Mouse (Mus musculus) intestine, embryonic 14.5 days (tissue): ENCODE data around the gene Gm42372. TPM values are rescaled to one million over a fixed set of nuclear protein-coding genes. Genes with fewer than 3 reads are reported as not detected.
A peak's percentile ranks its signal among the peaks of the same experiment; 100 is the strongest.

Experiments used
- ATAC-seq: fragments of 200-750 bp; cut with Nextera tagmentation; replicated peaks from 2 replicates; pipeline ENCODE4 v1.8.0; 2017; ENCODE audit warnings: low read depth, moderate number of reproducible peaks, moderate TSS enrichment, moderate library complexity; ENCODE audit not compliant: low FRiP score, low TSS enrichment
- DNase-seq: peaks from one replicate; pipeline ENCODE4 v3.0.0-alpha.2; 2018; ENCODE audit warnings: low spot score
- H3K27ac ChIP-seq: fragments of 300-500 bp; sonication (generic); 2 replicates; pipeline ENCODE4 v1.5.1; 2014; ENCODE audit warnings: low read depth, mild to moderate bottlenecking, control low read depth
- H3K27me3 ChIP-seq: fragments of 300-500 bp; sonication (generic); replicated peaks from 2 replicates; pipeline ENCODE4 v1.6.1; 2014; ENCODE audit warnings: low read length, control low read depth; ENCODE audit not compliant: control insufficient read depth, insufficient read depth
- H3K36me3 ChIP-seq: fragments of 300-500 bp; sonication (generic); 2 replicates; pipeline ENCODE4 v1.6.1; 2014; ENCODE audit warnings: low read length, control low read depth; ENCODE audit not compliant: control insufficient read depth, insufficient read depth
- H3K4me1 ChIP-seq: fragments of 300-500 bp; sonication (generic); replicated peaks from 2 replicates; pipeline ENCODE4 v1.6.1; 2014; ENCODE audit warnings: low read length, control low read depth, mixed read lengths; ENCODE audit not compliant: control insufficient read depth, insufficient read depth
- H3K4me2 ChIP-seq: fragments of 300-500 bp; sonication (generic); 2 replicates; pipeline ENCODE4 v1.6.1; 2014; ENCODE audit warnings: low read length
- H3K4me3 ChIP-seq: fragments of 300-500 bp; sonication (generic); 2 replicates; pipeline ENCODE4 v1.5.1; 2014; ENCODE audit warnings: low read depth, low read length, control low read depth, mixed read lengths
- H3K9ac ChIP-seq: fragments of 300-500 bp; sonication (generic); 2 replicates; pipeline ENCODE4 v1.6.1; 2014; ENCODE audit warnings: mild to moderate bottlenecking, low read length
- H3K9me3 ChIP-seq: fragments of 300-500 bp; sonication (generic); 2 replicates; pipeline ENCODE4 v1.6.1; 2016; ENCODE audit warnings: low read length, control low read depth; ENCODE audit not compliant: control insufficient read depth
- WGBS: fragments of 180-500 bp; shearing (Covaris S2); extraction: QIAGEN DNeasy Blood & Tissue Kit; methylation state at CpG from one replicate; pipeline ENCODE4 v1.1.7; 2014; 5-methylcytosine and 5-hydroxymethylcytosine counted together
- polyA plus RNA-seq: library from polyadenylated mRNA; unstranded; fragments of >200 nt; fragmentation: Nextera tagmentation; extraction: Ambion mirVana; gene quantifications from 2 replicates; pipeline ENCODE4 v1.2.1, GENCODE M21; 2014

The Gm42372 gene
- polyA plus RNA-seq, 1 experiment from 2014 or later = 0.51 TPM

GRCm38 (mm10) chr7:16993651-16994399, 10.9 kb downstream of the Gm42372 start:
- H3K9ac ChIP-seq = peak overlapping the region; percentile 85
- H3K27me3 ChIP-seq = no peaks in the 10 kb centered on the region
- peak; percentile 86 for DNase-seq
- whole genome bisulfite sequencing = under 1% methylated on average over 27 of the region's 27 CpGs
- H3K27ac ChIP-seq = peak overlapping the region; percentile 94
- H3K9me3 ChIP-seq = no peaks in the 10 kb centered on the region
- H3K4me2 ChIP-seq = peak overlapping the region; percentile 91
- peak overlapping the region; percentile 93 for H3K4me3 ChIP-seq
- peak; percentile 92 for ATAC-seq
- H3K4me1 ChIP-seq = peaks cover 56% of the 10 kb centered on the region
- H3K36me3 ChIP-seq = peaks cover 27% of the 10 kb centered on the region

DNA sequence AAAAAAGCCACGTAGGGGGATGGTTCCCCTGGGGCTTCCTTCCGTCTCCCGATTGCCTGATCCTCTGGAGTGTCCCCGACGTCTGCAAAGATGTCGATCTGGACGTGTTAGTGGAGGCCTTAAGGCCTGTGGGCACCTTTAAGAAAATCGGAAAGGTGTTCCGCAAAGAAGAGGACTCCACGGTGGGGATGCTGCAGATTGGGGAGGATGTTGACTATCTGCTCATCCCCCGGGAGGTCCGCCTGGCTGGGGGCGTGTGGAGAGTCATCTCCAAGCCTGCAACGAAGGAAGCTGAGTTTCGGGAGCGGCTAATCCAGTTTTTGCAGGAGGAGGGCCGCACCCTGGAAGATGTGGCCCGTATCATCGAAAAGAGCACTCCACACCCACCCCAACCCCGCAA, 11.5 kb downstream of the Gm42372 start:
- H3K27me3 ChIP-seq = no peaks in the 10 kb centered on the region
- peak overlapping the region; percentile 93 for H3K4me3 ChIP-seq
- H3K9me3 ChIP-seq = no peaks in the 10 kb centered on the region
- WGBS = 3% methylated on average over 20 of the region's 20 CpGs
- peaks cover 56% of the 10 kb centered on the region for H3K4me1 ChIP-seq
- peaks cover 32% of the 10 kb centered on the region for H3K36me3 ChIP-seq
- ATAC-seq (no peak), DNase-seq (peak; percentile 73)
- peak overlapping the region; percentile 94 for H3K27ac ChIP-seq
- peak overlapping the region; percentile 85 for H3K9ac ChIP-seq
- peak overlapping the region; percentile 91 for H3K4me2 ChIP-seq

DNA sequence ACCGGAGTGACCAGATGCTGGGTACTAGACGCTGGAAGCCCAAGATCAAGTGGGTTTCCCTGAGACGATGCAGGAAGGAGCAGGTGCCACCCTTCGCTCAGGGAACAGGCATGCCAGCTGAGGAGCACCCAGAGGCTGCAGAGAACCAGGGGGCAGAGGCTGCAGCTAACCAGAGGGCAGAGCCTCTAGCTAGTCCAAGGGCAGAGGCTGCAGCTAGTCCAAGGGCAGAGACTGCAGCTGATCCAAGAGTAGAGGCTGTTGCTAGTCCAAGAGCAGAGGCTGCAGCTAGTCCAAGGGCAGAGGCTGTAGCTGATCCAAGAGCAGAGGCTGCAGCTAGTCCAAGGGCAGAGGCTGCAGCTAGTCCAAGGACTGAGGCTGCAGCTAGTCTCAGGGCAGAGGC, 12.5 kb downstream of the Gm42372 start:
- ATAC-seq (no peak), DNase-seq (no peak)
- Histone ChIP-seq H3K4me1 (peaks cover 48% of the 10 kb centered on the region), H3K27me3 (no peaks in the 10 kb centered on the region), H3K4me3 (peak overlapping the region; percentile 93), H3K27ac (no peak overlapping the region), H3K4me2 (peak overlapping the region; percentile 91), H3K9me3 (no peaks in the 10 kb centered on the region), H3K36me3 (peaks cover 40% of the 10 kb centered on the region), H3K9ac (peak overlapping the region; percentile 85; the same call in 1 of the 2 replicates)
- 81% methylated on average over 4 of the region's 4 CpGs for WGBS

DNA sequence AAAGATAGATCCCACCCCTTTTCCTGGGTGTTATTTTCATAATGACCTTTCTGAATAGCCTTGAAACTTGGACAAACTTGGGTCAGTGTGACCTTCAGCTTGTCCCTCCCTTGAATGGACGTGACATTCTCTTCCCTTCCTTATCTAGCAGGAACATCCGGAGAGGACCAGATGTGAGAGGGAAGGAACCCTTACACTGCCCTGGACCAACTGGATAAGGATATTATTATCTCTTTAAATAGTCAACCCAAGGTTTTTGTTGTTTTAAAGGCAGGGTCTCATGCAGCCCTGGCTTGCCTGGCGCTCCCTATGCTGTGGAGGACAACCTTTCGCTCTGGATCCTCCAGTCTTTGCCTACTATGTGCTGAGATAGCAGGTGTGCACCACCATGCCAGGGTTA, 16.3 kb downstream of the Gm42372 start:
- Histone ChIP-seq H3K4me2 (no peak overlapping the region), H3K4me1 (peaks cover 26% of the 10 kb centered on the region), H3K27ac (no peak overlapping the region), H3K9me3 (no peaks in the 10 kb centered on the region), H3K9ac (no peak overlapping the region), H3K27me3 (no peaks in the 10 kb centered on the region), H3K36me3 (peaks cover 56% of the 10 kb centered on the region), H3K4me3 (no peak overlapping the region)
- DNase-seq (no peak), ATAC-seq (no peak)
- WGBS = 64% methylated on average over 4 of the region's 4 CpGs

- H3K27me3 ChIP-seq = no peaks in the 10 kb centered on the region
- H3K4me1 ChIP-seq = peaks cover 26% of the 10 kb centered on the region
- H3K36me3 ChIP-seq = peaks cover 60% of the 10 kb centered on the region
- H3K9ac ChIP-seq = no peak overlapping the region
- 35% methylated on average over 4 of the region's 4 CpGs for WGBS
- peak; percentile 99 for DNase-seq
- ATAC-seq = no peak
- no peak overlapping the region for H3K4me2 ChIP-seq
- H3K27ac ChIP-seq = no peak overlapping the region
- H3K9me3 ChIP-seq = no peaks in the 10 kb centered on the region
- H3K4me3 ChIP-seq = no peak overlapping the region
Observed at GRCm38 (mm10) chr7:16999650-17000049, 16.8 kb downstream of the Gm42372 start.

GRCm38 (mm10) chr7:17002375-17003195, 19.7 kb downstream of the Gm42372 start:
- Histone ChIP-seq H3K4me1 (peaks cover under 1% of the 10 kb centered on the region; the same call in 1 of the 2 replicates), H3K36me3 (peaks cover 74% of the 10 kb centered on the region), H3K9ac (no peak overlapping the region), H3K4me2 (no peak overlapping the region), H3K4me3 (no peak overlapping the region), H3K27me3 (no peaks in the 10 kb centered on the region), H3K27ac (no peak overlapping the region; the same call in 1 of the 2 replicates), H3K9me3 (no peaks in the 10 kb centered on the region)
- 12% methylated on average over 7 of the region's 7 CpGs for WGBS
- peak; percentile 97 for DNase-seq
- peak; percentile 64 for ATAC-seq

- 83% methylated on average over 7 of the region's 7 CpGs for WGBS
- Histone ChIP-seq H3K27me3 (no peaks in the 10 kb centered on the region), H3K4me2 (no peak overlapping the region), H3K27ac (0 out of 2 replicates have a peak overlapping the region, but pooled peaks have one; percentile 18), H3K4me3 (no peak overlapping the region), H3K4me1 (no peaks in the 10 kb centered on the region), H3K36me3 (peaks cover 74% of the 10 kb centered on the region), H3K9ac (no peak overlapping the region), H3K9me3 (no peaks in the 10 kb centered on the region)
- ATAC-seq (no peak), DNase-seq (no peak)
Observed at GRCm38 (mm10) chr7:17003230-17003960, 20.5 kb downstream of the Gm42372 start.

- ATAC-seq (no peak), DNase-seq (no peak)
- Histone ChIP-seq H3K4me3 (no peak overlapping the region), H3K36me3 (peaks cover 77% of the 10 kb centered on the region), H3K9me3 (no peaks in the 10 kb centered on the region), H3K4me2 (no peak overlapping the region), H3K27me3 (no peaks in the 10 kb centered on the region), H3K4me1 (no peaks in the 10 kb centered on the region), H3K9ac (no peak overlapping the region), H3K27ac (no peak overlapping the region)
- WGBS = 82% methylated on average over 7 of the region's 7 CpGs
Observed at GRCm38 (mm10) chr7:17004716-17005115, 21.8 kb downstream of the Gm42372 start.
